Mouse (Mus musculus) liver, embryonic 15.5 days (tissue): ENCODE measurements around the gene Klf6. TPM values are rescaled to one million over a fixed set of nuclear protein-coding genes. Genes with fewer than 3 reads are reported as not detected.

Experiments
- ATAC-seq: fragments of 200-750 bp; cut with Nextera tagmentation; 2 replicates; pipeline ENCODE4 v1.8.0; 2017; ENCODE audit warnings: moderate number of reproducible peaks, mild to moderate bottlenecking, moderate library complexity; ENCODE audit not compliant: insufficient read depth
- H3K27ac ChIP-seq: fragments of 300-500 bp; sonication (generic); replicated peaks from 2 replicates; pipeline ENCODE4 v1.5.1; 2015; ENCODE audit warnings: mild to moderate bottlenecking, inconsistent platforms
- H3K27me3 ChIP-seq: fragments of 300-500 bp; sonication (generic); 2 replicates; pipeline ENCODE4 v1.6.1; 2015; ENCODE audit warnings: mild to moderate bottlenecking, inconsistent platforms
- H3K36me3 ChIP-seq: fragments of 300-500 bp; sonication (generic); replicated peaks from 2 replicates; pipeline ENCODE4 v1.6.1; 2015; ENCODE audit warnings: moderate library complexity, mild to moderate bottlenecking, inconsistent platforms
- H3K4me1 ChIP-seq: fragments of 300-500 bp; sonication (generic); replicated peaks from 2 replicates; pipeline ENCODE4 v1.6.1; 2015; ENCODE audit warnings: inconsistent platforms
- H3K4me2 ChIP-seq: fragments of 300-500 bp; sonication (generic); 2 replicates; pipeline ENCODE4 v1.6.1; 2015; ENCODE audit warnings: moderate library complexity, mild to moderate bottlenecking, inconsistent platforms
- H3K4me3 ChIP-seq: fragments of 300-500 bp; sonication (generic); replicated peaks from 2 replicates; pipeline ENCODE4 v1.5.1; 2015; ENCODE audit warnings: mild to moderate bottlenecking, inconsistent platforms
- H3K9ac ChIP-seq: fragments of 300-500 bp; sonication (generic); 2 replicates; pipeline ENCODE4 v1.6.1; 2015; ENCODE audit warnings: moderate library complexity, mild to moderate bottlenecking, inconsistent platforms
- H3K9me3 ChIP-seq: fragments of 300-500 bp; sonication (generic); replicated peaks from 2 replicates; pipeline ENCODE4 v1.6.1; 2016; ENCODE audit warnings: inconsistent platforms
- WGBS: fragments of 180-500 bp; shearing (Covaris S2); methylation state at CpG from one replicate; pipeline ENCODE4 v1.1.7; 2015; ENCODE audit warnings: mixed read lengths; ENCODE audit not compliant: insufficient replicate concordance; 5-methylcytosine and 5-hydroxymethylcytosine counted together
- polyA plus RNA-seq: library from polyadenylated mRNA; unstranded; fragments of >200 nt; fragmentation: Nextera tagmentation; extraction: Ambion mirVana; gene quantifications from 2 replicates; pipeline ENCODE4 v1.2.1, GENCODE M21; 2015

Klf6 gene
- 20.6 and 21.3 TPM in 2 replicates for polyA plus RNA-seq

DNA sequence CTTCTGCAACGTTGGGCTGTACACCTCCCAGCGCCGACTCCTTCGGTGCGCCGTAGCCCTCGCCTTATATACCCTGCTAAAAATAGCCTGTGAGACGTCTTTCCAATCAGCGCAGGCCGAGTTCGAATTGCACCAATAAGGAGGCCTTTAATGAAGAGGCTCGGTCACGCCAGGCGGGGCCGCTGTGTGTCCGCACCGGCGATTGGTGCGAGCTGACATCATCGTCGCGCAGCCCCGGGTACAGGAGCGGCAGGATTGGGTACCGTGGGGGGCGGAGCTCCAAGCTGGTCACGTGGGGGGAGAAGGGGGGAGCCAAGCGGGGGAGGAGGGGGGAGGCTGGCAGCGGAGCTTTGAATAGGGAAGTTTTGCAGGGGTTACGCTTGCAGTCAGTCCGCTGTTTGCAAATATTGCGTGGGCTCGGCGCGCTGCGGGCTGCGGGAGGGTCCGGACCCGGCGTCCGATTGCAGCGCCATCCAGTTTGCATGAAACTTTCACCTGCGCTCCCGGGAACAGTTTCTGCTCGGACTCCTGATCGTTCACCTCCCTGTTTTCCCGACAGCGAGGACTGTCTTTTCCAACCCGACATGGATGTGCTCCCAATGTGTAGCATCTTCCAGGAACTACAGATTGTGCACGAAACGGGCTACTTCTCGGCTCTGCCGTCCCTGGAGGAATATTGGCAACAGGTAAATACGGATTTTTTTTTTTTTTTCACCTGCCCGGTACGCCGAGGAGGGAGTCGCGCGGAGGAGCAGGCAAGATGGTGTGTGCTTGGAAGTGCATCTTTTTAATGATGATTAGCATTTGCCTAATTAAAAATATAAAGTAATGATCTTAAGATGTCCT is at the start of gene Klf6:
TSS of gene Klf6 (plus strand) at position 326 of the 846 bp plus-strand sequence.
- Histone ChIP-seq H3K27ac (peak within 1 kb of the TSS; percentile 91), H3K4me3 (peak within 1 kb of the TSS; percentile 79), H3K4me2 (peak within 1 kb of the TSS; percentile 90), H3K36me3 (peaks cover 18% of the 10 kb centered on the region), H3K9me3 (no peaks in the 10 kb centered on the region), H3K9ac (peak within 1 kb of the TSS; percentile 85), H3K4me1 (peaks cover 41% of the 10 kb centered on the region), H3K27me3 (no peaks in the 10 kb centered on the region)
- WGBS = under 1% methylated on average over 53 of the region's 60 CpGs
- ATAC-seq = peak; percentile 99

GRCm38 (mm10) chr13:5813433-5813832 is 47.8 kb upstream of the Klf6 start:
- no peak for ATAC-seq
- Histone ChIP-seq H3K9ac (no peak overlapping the region), H3K36me3 (no peaks in the 10 kb centered on the region), H3K4me3 (no peak overlapping the region), H3K4me1 (no peaks in the 10 kb centered on the region), H3K9me3 (no peaks in the 10 kb centered on the region), H3K27ac (no peak overlapping the region), H3K4me2 (no peak overlapping the region), H3K27me3 (no peaks in the 10 kb centered on the region)
- 71% methylated on average over 9 of the region's 9 CpGs for WGBS

GRCm38 (mm10) chr13:5817250-5817649 is 44.0 kb upstream of the Klf6 start:
- no peak overlapping the region for H3K4me3 ChIP-seq
- no peaks in the 10 kb centered on the region for H3K27me3 ChIP-seq
- no peaks in the 10 kb centered on the region for H3K4me1 ChIP-seq
- ATAC-seq = no peak
- 57% methylated on average over 3 of the region's 3 CpGs for WGBS
- H3K9ac ChIP-seq = no peak overlapping the region
- H3K9me3 ChIP-seq = no peaks in the 10 kb centered on the region
- H3K4me2 ChIP-seq = no peak overlapping the region
- H3K27ac ChIP-seq = no peak overlapping the region
- no peaks in the 10 kb centered on the region for H3K36me3 ChIP-seq

- Histone ChIP-seq H3K9ac (no peak overlapping the region), H3K4me3 (no peak overlapping the region), H3K4me1 (no peaks in the 10 kb centered on the region), H3K4me2 (no peak overlapping the region), H3K27me3 (no peaks in the 10 kb centered on the region), H3K9me3 (no peaks in the 10 kb centered on the region), H3K27ac (no peak overlapping the region), H3K36me3 (no peaks in the 10 kb centered on the region)
- WGBS = 35% methylated on average over 3 of the region's 3 CpGs
- no peak for ATAC-seq
Observed at GRCm38 (mm10) chr13:5819173-5819572, 42.1 kb upstream of the Klf6 start.

GRCm38 (mm10) chr13:5822586-5822985 is 38.7 kb upstream of the Klf6 start:
- no peak overlapping the region for H3K4me3 ChIP-seq
- no peaks in the 10 kb centered on the region for H3K36me3 ChIP-seq
- no peaks in the 10 kb centered on the region for H3K27me3 ChIP-seq
- no peaks in the 10 kb centered on the region for H3K9me3 ChIP-seq
- ATAC-seq = no peak
- no peak overlapping the region for H3K4me2 ChIP-seq
- H3K27ac ChIP-seq = no peak overlapping the region
- H3K4me1 ChIP-seq = no peaks in the 10 kb centered on the region
- H3K9ac ChIP-seq = no peak overlapping the region
- 47% methylated on average over 11 of the region's 11 CpGs for WGBS

DNA sequence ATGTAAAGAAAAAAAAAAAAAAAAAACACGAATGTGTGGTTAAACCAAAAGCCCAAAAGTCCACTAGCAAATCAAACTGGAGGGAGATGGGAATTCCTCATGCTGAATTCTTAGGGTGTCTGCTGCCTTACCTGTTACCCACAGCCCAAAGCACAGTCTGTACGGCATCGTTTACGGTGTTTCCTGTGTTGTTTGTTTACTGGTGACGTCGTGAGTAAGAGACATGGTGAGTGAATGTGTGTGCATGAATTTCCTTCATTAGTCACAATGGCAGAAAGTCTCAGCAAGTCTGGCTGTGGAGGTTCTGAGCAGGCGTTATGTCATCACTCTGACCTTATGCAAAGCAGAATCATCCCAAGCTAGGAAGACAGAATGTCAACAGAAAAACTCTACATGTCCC is 38.1 kb upstream of the Klf6 start:
- H3K4me1 ChIP-seq = no peaks in the 10 kb centered on the region
- H3K4me3 ChIP-seq = no peak overlapping the region
- 0 out of 2 replicates have a peak, but pooled peaks have one; percentile 25 for ATAC-seq
- WGBS = 51% methylated on average over 7 of the region's 7 CpGs
- no peaks in the 10 kb centered on the region for H3K36me3 ChIP-seq
- no peaks in the 10 kb centered on the region for H3K9me3 ChIP-seq
- H3K27me3 ChIP-seq = no peaks in the 10 kb centered on the region
- no peak overlapping the region for H3K27ac ChIP-seq
- H3K4me2 ChIP-seq = no peak overlapping the region
- H3K9ac ChIP-seq = no peak overlapping the region

DNA sequence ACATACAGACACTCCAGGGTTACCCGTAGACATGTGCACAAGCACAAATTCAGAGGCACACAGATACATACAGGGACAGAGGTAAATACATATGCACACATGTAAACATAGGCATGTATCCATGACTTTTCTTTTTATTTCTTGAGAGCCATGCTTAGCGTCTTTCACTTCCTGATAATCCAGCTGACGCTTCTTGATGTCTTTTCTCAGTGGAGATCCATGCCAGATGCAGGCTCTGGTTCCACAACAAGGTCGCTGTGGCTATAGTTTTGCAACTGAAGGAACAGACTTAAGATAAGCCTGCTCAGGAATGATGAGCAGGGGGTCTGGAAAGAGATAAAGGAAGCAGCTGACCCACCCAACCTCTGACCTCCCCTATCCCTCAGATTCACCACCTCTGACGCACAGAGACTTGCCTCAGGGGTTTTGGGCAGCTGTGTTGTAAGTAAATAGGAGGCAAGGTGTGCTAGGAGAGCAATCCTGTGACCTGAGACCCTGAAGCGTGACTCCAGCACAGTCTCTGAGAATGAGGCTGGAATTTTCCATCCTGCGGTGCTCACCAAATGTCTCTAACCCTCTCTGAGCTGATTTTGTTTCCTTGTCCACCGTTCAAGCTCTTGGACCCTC is 37.0 kb upstream of the Klf6 start:
- Histone ChIP-seq H3K4me2 (no peak overlapping the region), H3K9ac (no peak overlapping the region), H3K27me3 (no peaks in the 10 kb centered on the region), H3K4me1 (no peaks in the 10 kb centered on the region), H3K4me3 (no peak overlapping the region), H3K9me3 (no peaks in the 10 kb centered on the region), H3K27ac (no peak overlapping the region), H3K36me3 (no peaks in the 10 kb centered on the region)
- no peak for ATAC-seq
- 48% methylated on average over 8 of the region's 8 CpGs for WGBS

DNA sequence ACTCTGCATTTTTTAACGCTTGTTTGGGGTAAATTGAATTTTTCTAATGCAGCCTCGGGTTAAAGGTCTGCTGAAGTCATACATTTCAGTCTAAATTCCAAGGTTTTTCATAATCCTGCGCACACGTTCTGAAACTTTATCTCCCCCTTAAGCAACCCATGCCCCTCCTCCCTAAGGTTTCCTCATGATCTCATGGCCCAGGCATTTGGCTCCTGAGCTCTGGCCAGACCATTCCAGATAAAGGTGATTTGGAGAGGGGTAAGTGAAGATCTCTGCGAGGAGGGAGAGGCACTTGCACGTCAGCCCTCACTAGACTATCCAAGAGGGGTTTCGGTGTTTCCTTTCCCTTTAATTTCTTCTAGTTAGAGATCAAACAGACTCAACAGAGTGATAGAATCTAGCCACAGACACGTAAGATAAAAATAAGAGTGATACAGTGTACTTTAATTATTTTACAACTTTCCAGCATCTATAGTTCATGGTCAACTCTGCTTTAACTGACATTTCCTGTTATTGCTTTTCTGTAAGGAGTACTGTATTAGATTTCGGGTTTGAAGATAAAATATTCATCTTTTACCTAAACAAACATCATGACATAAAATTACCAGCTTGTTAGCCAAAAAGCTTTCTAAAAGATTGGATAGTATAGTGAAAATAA is 35.0 kb upstream of the Klf6 start:
- no peaks in the 10 kb centered on the region for H3K36me3 ChIP-seq
- no peak for ATAC-seq

GRCm38 (mm10) chr13:5831976-5832375 is 29.3 kb upstream of the Klf6 start:
- WGBS = 25% methylated on average over 7 of the region's 7 CpGs
- Histone ChIP-seq H3K4me1 (0 out of 2 replicates have a peak, but pooled peaks cover 4% of the 10 kb centered on the region), H3K36me3 (no peaks in the 10 kb centered on the region), H3K9me3 (no peaks in the 10 kb centered on the region), H3K9ac (no peak overlapping the region), H3K27me3 (no peaks in the 10 kb centered on the region), H3K4me3 (no peak overlapping the region), H3K4me2 (no peak overlapping the region), H3K27ac (no peak overlapping the region)
- ATAC-seq = no peak

More for the DNA sequence above, 35.0 kb upstream of the Klf6 start:
- Histone ChIP-seq H3K9ac (no peak overlapping the region), H3K27me3 (no peaks in the 10 kb centered on the region), H3K4me1 (no peaks in the 10 kb centered on the region), H3K9me3 (no peaks in the 10 kb centered on the region), H3K4me2 (no peak overlapping the region), H3K4me3 (no peak overlapping the region), H3K27ac (no peak overlapping the region)
- WGBS = 43% methylated on average over 9 of the region's 9 CpGs

GRCm38 (mm10) chr13:5837174-5837777 is 24.0 kb upstream of the Klf6 start:
- no peak for ATAC-seq

DNA sequence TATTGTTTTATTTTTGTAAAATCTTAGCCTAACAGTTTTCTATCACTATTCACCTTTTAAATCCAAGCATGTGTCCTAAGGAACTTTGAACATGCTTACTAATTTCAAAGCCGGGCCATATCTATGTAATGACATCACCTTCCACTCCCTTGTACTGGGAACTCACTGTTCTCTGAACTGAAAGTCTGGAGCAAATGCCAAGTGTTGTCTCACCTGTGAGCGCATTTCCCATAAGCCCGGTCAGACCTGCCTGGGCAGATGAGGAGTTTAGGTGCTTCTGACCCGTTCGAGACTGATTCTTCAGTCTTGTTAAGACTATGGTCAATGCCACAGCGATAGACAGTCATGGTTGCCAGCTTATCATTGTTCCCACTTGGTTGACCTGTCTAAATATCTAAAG is 19.9 kb upstream of the Klf6 start:
- WGBS = 59% methylated on average over 6 of the region's 6 CpGs
- H3K4me2 ChIP-seq = no peak overlapping the region
- no peak for ATAC-seq
- no peaks in the 10 kb centered on the region for H3K36me3 ChIP-seq
- no peaks in the 10 kb centered on the region for H3K27me3 ChIP-seq
- no peak overlapping the region for H3K27ac ChIP-seq
- H3K4me3 ChIP-seq = no peak overlapping the region
- no peak overlapping the region for H3K9ac ChIP-seq
- H3K4me1 ChIP-seq = peaks cover 8% of the 10 kb centered on the region
- no peaks in the 10 kb centered on the region for H3K9me3 ChIP-seq

More at GRCm38 (mm10) chr13:5837174-5837777, 24.0 kb upstream of the Klf6 start:
- Histone ChIP-seq H3K4me1 (no peaks in the 10 kb centered on the region), H3K27me3 (no peaks in the 10 kb centered on the region), H3K36me3 (no peaks in the 10 kb centered on the region), H3K4me2 (no peak overlapping the region), H3K9me3 (no peaks in the 10 kb centered on the region), H3K27ac (no peak overlapping the region), H3K4me3 (no peak overlapping the region), H3K9ac (no peak overlapping the region)
- 59% methylated on average over 4 of the region's 4 CpGs for WGBS
